Mouse (Mus musculus): Measurements from ENCODE around the gene Lrp1. TPM values are rescaled to one million over a fixed set of nuclear protein-coding genes. Genes with fewer than 3 reads are reported as not detected.

The Lrp1 gene
- polyA plus RNA-seq, 1 experiment from 2014 or later = 101 TPM

DNA sequence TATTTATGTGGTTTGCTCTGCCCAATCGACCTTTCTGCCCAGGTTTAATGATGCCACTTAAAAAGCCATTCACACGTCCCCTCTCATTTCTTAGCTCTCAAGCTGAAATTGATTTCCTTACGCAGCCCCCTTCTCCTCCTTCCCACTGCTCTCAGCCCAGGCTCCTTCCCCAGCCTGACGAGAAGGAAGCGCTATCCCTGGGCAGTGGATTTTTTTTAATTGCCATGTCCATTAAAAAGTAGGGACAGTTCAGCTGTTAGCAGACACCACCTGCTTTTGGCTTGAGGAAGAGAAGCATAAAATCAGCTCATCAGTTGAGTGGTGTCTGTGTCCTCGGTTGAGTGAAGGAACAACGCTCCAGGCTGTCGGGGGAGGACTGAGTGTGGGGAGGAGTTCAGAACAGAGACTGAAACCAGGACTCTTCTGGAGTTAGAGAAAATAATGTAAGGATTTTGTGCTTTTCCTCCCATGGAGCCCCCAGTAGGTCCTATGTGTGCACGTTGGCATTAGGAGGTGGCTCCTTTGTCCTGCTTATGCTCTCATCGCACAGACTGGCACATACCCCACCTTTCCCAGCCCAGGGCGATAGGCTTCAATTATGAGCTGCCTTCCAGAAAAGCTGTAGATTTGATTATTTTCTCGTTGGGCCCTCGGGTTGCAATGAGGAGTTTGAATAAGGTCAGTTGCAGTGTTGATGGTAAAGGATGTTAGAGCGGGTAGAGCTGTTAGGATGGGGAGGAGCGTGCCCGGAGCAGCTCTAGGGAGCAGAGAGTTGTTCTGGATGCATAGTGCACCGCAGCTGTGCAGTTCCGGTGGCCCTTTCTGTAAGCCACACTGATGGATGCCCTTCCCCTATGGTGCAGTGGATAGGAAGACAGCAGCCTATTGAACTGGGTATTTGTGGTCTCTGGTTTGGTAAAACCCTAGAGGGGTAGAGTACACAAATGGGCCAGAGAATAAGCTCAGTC is 130.5 kb downstream of the Lrp1 start:
- Histone ChIP-seq H3K9ac (peak overlapping the region; percentile 14; the same call in 1 of the 2 replicates), H3K36me3 (peaks cover 71% of the 10 kb centered on the region)
- ATAC-seq (ENCODE audit: low FRiP score) = peak; percentile 58

DNA sequence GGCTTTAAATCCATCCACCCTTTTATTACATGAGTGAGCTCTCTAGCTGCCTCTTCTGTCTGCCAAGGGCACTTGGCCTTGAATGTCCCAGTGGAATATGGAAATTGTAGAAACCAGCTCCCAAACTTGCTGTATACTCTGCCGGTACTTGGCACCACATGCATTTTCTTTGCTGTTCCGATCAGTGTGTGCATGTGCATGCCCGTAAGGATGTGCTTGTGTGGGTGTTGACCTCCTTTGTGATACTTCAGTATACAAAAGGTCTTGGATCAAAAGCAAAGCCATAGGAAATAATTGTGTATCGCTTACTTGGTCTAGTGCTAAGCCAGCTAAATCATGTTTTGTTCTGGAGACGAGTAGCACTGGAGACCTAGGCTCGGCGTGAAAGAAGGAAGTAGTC is 132.1 kb downstream of the Lrp1 start:
- Histone ChIP-seq H3K4me1 (replicated peaks) (peaks cover 43% of the 10 kb centered on the region), H3K4me3 (no peak overlapping the region), H3K27me3 (no peaks in the 10 kb centered on the region), H3K27ac (peak overlapping the region; percentile 81; the same call in 1 of the 2 replicates), H3K36me3 (peaks cover 71% of the 10 kb centered on the region), H3K9ac (no peak overlapping the region), H3K9me3 (no peaks in the 10 kb centered on the region), H3K4me2 (no peak overlapping the region)
- no peak for ATAC-seq (ENCODE audit: low FRiP score)
- 87% methylated on average over 7 of the region's 7 CpGs for WGBS

More for the DNA sequence above, 130.5 kb downstream of the Lrp1 start:
- Histone ChIP-seq H3K4me2 (no peak overlapping the region), H3K4me1 (replicated peaks) (peaks cover 43% of the 10 kb centered on the region), H3K4me3 (no peak overlapping the region), H3K9me3 (no peaks in the 10 kb centered on the region), H3K27me3 (no peaks in the 10 kb centered on the region), H3K27ac (peak overlapping the region; percentile 81)
- WGBS = 57% methylated on average over 18 of the region's 18 CpGs

Other genes starting within 250 kb of the Lrp1 start
- gene R3hdm2, start 240.8 kb downstream of the Lrp1 start, polyA plus RNA-seq (2015; fragmentation: Nextera tagmentation; extraction: Ambion mirVana) = 36.4 and 39.9 TPM in 2 replicates
- 2.5 TPM in 2 replicates for gene Stac3, start 119.5 kb downstream of the Lrp1 start, polyA plus RNA-seq (2015; fragmentation: Nextera tagmentation; extraction: Ambion mirVana)
- gene Ndufa4l2, start 106.2 kb downstream of the Lrp1 start, polyA plus RNA-seq (2015; fragmentation: Nextera tagmentation; extraction: Ambion mirVana) = 13.4 and 15.5 TPM in 2 replicates
- gene Shmt2, start 98.7 kb downstream of the Lrp1 start, polyA plus RNA-seq (2015; fragmentation: Nextera tagmentation; extraction: Ambion mirVana) = 52.7 and 57.5 TPM in 2 replicates
- gene Nxph4, start 86.6 kb downstream of the Lrp1 start, polyA plus RNA-seq (2015; fragmentation: Nextera tagmentation; extraction: Ambion mirVana) = 139 and 176 TPM in 2 replicates
- gene Stat6, start 21.8 kb upstream of the Lrp1 start, polyA plus RNA-seq (2015; fragmentation: Nextera tagmentation; extraction: Ambion mirVana) = 4.9 and 5.0 TPM in 2 replicates
- 3.9 and 4.0 TPM in 2 replicates for gene Nemp1, start 45.8 kb upstream of the Lrp1 start, polyA plus RNA-seq (2015; fragmentation: Nextera tagmentation; extraction: Ambion mirVana)
- gene Nab2, start 47.4 kb upstream of the Lrp1 start, polyA plus RNA-seq (2015; fragmentation: Nextera tagmentation; extraction: Ambion mirVana) = 2.3 and 3.3 TPM in 2 replicates
- gene Myo1a, start 84.0 kb upstream of the Lrp1 start, polyA plus RNA-seq (2015; fragmentation: Nextera tagmentation; extraction: Ambion mirVana) = 0.43 and 0.74 TPM in 2 replicates
- gene Tac2, start 103.3 kb upstream of the Lrp1 start, polyA plus RNA-seq (2015; fragmentation: Nextera tagmentation; extraction: Ambion mirVana) = not detected in 2 replicates
- 3.7 and 3.8 TPM in 2 replicates for gene Zbtb39, start 118.4 kb upstream of the Lrp1 start, polyA plus RNA-seq (2015; fragmentation: Nextera tagmentation; extraction: Ambion mirVana)
- 0.81 and 0.83 TPM in 2 replicates for gene Gpr182, start 130.6 kb upstream of the Lrp1 start, polyA plus RNA-seq (2015; fragmentation: Nextera tagmentation; extraction: Ambion mirVana)
- gene Rdh1, start 138.6 kb upstream of the Lrp1 start, polyA plus RNA-seq (2015; fragmentation: Nextera tagmentation; extraction: Ambion mirVana) = not detected in 2 replicates
- not detected in 2 replicates for gene Rdh16f1, start 138.6 kb upstream of the Lrp1 start, polyA plus RNA-seq (2015; fragmentation: Nextera tagmentation; extraction: Ambion mirVana)
- gene Rdh9, start 155.2 kb upstream of the Lrp1 start, polyA plus RNA-seq (2015; fragmentation: Nextera tagmentation; extraction: Ambion mirVana) = 0.13 and 0.16 TPM in 2 replicates
- gene Rdh16, start 180.0 kb upstream of the Lrp1 start, polyA plus RNA-seq (2015; fragmentation: Nextera tagmentation; extraction: Ambion mirVana) = not detected in 2 replicates
- gene Rdh19, start 228.8 kb upstream of the Lrp1 start, polyA plus RNA-seq (2015; fragmentation: Nextera tagmentation; extraction: Ambion mirVana) = not detected in 2 replicates
- not detected in 2 replicates for gene Rdh16f2, start 245.3 kb upstream of the Lrp1 start, polyA plus RNA-seq (2015; fragmentation: Nextera tagmentation; extraction: Ambion mirVana)